Mouse (Mus musculus) heart, postnatal 0 days (tissue): ENCODE data around the gene Izumo4. TPM values are rescaled to one million over a fixed set of nuclear protein-coding genes. Genes with fewer than 3 reads are reported as not detected.

ENCODE experiments used
- ATAC-seq: fragments of 200-750 bp; cut with Nextera tagmentation; 2 replicates; pipeline ENCODE4 v1.8.0; 2017; ENCODE audit warnings: low read depth, moderate number of reproducible peaks, moderate library complexity; ENCODE audit not compliant: insufficient read depth
- DNase-seq: peaks from one replicate; pipeline ENCODE4 v3.0.0-alpha.2; 2016; ENCODE audit warnings: low spot score
- H3K27ac ChIP-seq: fragments of 300-500 bp; sonication (generic); 2 replicates; pipeline ENCODE4 v1.5.1; 2014; ENCODE audit warnings: low read depth, mild to moderate bottlenecking
- H3K27me3 ChIP-seq: fragments of 300-500 bp; sonication (generic); 2 replicates; pipeline ENCODE4 v1.6.1; 2014; ENCODE audit warnings: low read length, mixed read lengths; ENCODE audit not compliant: control insufficient read depth, insufficient read depth
- H3K36me3 ChIP-seq: fragments of 300-500 bp; sonication (generic); replicated peaks from 2 replicates; pipeline ENCODE4 v1.6.1; 2014; ENCODE audit warnings: low read length, mixed read lengths; ENCODE audit not compliant: control insufficient read depth, insufficient read depth
- H3K4me1 ChIP-seq: fragments of 300-500 bp; sonication (generic); 2 replicates; pipeline ENCODE4 v1.6.1; 2014; ENCODE audit warnings: antibody characterized with exemption; ENCODE audit not compliant: control insufficient read depth, insufficient read depth
- H3K4me2 ChIP-seq: fragments of 300-500 bp; sonication (generic); 2 replicates; pipeline ENCODE4 v1.6.1; 2014; ENCODE audit warnings: low read depth, mild to moderate bottlenecking, low read length, moderate library complexity
- H3K4me3 ChIP-seq: fragments of 300-500 bp; sonication (generic); 2 replicates; pipeline ENCODE4 v1.5.1; 2014; ENCODE audit warnings: low read depth, low read length
- H3K9ac ChIP-seq: fragments of 300-500 bp; sonication (generic); replicated peaks from 2 replicates; pipeline ENCODE4 v1.6.1; 2014; ENCODE audit warnings: low read depth, low read length, mixed read lengths
- H3K9me3 ChIP-seq: fragments of 300-500 bp; sonication (generic); replicated peaks from 2 replicates; pipeline ENCODE4 v1.6.1; 2016; ENCODE audit warnings: low read length; ENCODE audit not compliant: control insufficient read depth
- CTCF ChIP-seq: IDR thresholded peaks from 2 replicates; pipeline ENCODE4 v1.5.1; 2016; ENCODE audit warnings: antibody characterized with exemption, control low read depth, low read depth
- EP300 ChIP-seq: IDR thresholded peaks from 2 replicates; pipeline ENCODE4 v1.6.1; 2016; ENCODE audit warnings: antibody characterized with exemption, low read depth
- WGBS: fragments of 180-500 bp; shearing (Covaris S2); extraction: QIAGEN DNeasy Blood & Tissue Kit; methylation state at CpG from one replicate; pipeline ENCODE4 v1.1.7; 2014; 5-methylcytosine and 5-hydroxymethylcytosine counted together
- polyA plus RNA-seq: library from polyadenylated mRNA; unstranded; fragments of >200 nt; fragmentation: Nextera tagmentation; extraction: Ambion mirVana; gene quantifications from 2 replicates; pipeline ENCODE4 v1.2.1, GENCODE M21; 2015
- total RNA-seq: library from RNA; depleted of rRNA; stranded (reverse); fragments of >200 nt; gene quantifications from 2 replicates; pipeline ENCODE4 v1.2.3, GENCODE M21; 2014; ENCODE audit warnings: low replicate concordance; rRNA removed

Izumo4 gene
- total RNA-seq (6.6 and 6.9 TPM in 2 replicates), polyA plus RNA-seq (3.6 and 7.3 TPM in 2 replicates)

DNA sequence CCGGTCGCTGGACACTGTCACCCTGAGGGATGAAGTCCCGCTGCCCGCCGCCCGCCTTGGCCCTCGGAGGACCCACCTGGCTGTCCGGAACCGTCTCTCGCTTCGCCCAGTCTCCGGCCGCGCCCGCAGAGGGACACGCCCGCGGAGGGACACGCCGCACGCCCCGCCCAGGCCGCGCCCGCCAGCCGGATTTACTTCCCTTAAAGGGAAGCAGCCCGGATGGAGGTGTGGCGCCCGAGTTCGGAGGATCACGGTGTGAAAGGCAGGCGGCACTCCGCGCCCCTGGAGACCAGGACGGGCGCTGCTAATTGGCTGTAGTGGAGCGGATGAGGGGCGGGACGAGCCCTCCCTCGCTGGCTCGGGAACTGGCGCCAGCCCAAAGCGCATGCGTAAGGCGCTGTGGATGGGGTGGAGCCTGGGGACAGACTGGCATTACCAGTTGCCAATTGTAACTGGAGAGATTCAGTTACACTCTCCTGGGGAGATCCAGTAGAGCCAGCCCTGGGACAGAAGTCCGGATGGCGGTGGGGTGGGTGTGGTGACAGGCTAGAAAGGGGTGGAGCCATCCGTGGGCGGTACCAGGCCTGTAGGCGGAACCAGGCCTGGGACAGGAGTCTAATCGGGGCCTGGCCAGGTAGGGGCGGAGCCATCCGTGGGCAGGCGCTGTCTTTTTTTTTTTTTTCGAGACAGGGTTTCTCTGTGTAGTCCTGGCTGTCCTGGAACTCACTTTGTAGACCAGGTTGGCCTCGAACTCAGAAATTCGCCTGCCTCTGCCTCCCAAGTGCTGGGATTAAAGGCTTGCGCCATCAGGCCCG, at the start of gene Izumo4, which contains the start of gene Mob3a:
Izumo4 (plus strand) TSS at position 464 of the 815 bp plus-strand sequence.
Mob3a (minus strand) TSS at position 257 of the 815 bp plus-strand sequence.
- Histone ChIP-seq H3K9ac (peak within 1 kb of the TSS; percentile 43; the same call in 1 of the 2 replicates), H3K9me3 (no peaks in the 10 kb centered on the region), H3K27me3 (no peaks in the 10 kb centered on the region), H3K27ac (peak within 1 kb of the TSS; percentile 69), H3K4me2 (peak within 1 kb of the TSS; percentile 74), H3K36me3 (peaks cover 13% of the 10 kb centered on the region), H3K4me3 (peak within 1 kb of the TSS; percentile 56), H3K4me1 (peaks cover 12% of the 10 kb centered on the region; the same call in 1 of the 2 replicates)
- TF ChIP-seq EP300 (no peak), CTCF (no peak)
- WGBS: under 1% methylated on average over 59 of the region's 59 CpGs
- DNase-seq (peak; percentile 99), ATAC-seq (peak; percentile 95)

DNA sequence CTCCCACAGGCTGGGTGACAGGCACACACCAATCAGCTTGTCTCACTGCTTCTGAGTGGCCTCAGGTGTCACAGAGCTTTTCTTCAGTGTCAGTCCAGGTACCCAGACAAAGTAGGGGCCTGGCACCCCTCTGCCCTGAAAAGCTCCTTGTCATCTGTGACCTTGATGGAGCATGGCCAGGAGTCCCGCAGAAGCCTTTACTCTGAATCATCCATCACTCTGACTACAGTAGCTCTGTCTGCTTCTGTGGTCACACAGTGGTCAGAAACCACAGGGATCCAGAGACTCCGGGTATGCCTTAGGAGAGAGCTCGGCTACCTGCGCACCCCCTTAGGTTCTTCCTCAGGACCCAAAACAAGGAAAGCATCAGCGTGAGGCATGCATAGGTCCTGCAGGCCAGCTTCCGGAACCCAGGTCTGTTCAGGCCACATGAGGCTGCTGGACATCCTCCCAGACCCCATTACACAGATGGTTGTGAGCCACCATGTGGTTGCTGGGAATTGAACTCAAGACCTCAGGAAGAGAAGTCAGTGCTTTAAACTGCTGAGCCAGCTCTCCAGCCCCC, 48.7 kb upstream of the Izumo4 start:
- H3K36me3 ChIP-seq: peaks cover 11% of the 10 kb centered on the region

DNA sequence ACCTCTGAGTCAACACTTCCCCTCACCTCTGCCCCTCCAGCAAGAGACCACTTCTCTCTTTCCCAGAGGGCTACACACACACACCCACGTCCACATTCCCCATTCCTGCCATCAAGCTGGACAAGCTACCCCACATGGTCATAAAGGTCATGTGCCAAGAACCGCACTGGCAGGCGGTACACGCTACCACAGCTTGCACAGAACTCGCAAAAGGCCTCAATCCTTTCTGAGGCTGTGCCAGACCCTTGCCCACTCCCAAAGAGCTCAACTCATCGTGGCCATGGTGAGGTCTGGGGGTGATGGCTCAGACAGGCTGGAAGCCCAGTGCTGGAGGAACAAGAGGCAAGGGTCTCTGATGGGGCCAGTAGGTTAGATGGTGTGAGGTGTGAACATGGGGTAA, 47.1 kb upstream of the Izumo4 start:
- H3K27me3 ChIP-seq: no peaks in the 10 kb centered on the region
- ATAC-seq (no peak), DNase-seq (no peak)
- peaks cover 6% of the 10 kb centered on the region; the same call in 1 of the 2 replicates for H3K36me3 ChIP-seq
- H3K4me1 ChIP-seq: peaks cover 11% of the 10 kb centered on the region
- WGBS: 87% methylated on average over 6 of the region's 6 CpGs
- no peak overlapping the region for H3K9ac ChIP-seq
- H3K9me3 ChIP-seq: no peaks in the 10 kb centered on the region
- H3K27ac ChIP-seq: no peak overlapping the region
- TF ChIP-seq EP300 (no peak), CTCF (no peak)
- no peak overlapping the region for H3K4me3 ChIP-seq
- peak overlapping the region; percentile 87; the same call in 1 of the 2 replicates for H3K4me2 ChIP-seq

More for the DNA sequence above, 48.7 kb upstream of the Izumo4 start:
- DNase-seq (no peak), ATAC-seq (no peak)
- Histone ChIP-seq H3K4me1 (peaks cover 11% of the 10 kb centered on the region), H3K4me2 (no peak overlapping the region), H3K27me3 (no peaks in the 10 kb centered on the region), H3K27ac (no peak overlapping the region), H3K9ac (no peak overlapping the region), H3K9me3 (no peaks in the 10 kb centered on the region), H3K4me3 (no peak overlapping the region)
- no peak for TF ChIP-seq CTCF
- TF ChIP-seq EP300: no peak
- 79% methylated on average over 6 of the region's 6 CpGs for whole genome bisulfite sequencing

DNA sequence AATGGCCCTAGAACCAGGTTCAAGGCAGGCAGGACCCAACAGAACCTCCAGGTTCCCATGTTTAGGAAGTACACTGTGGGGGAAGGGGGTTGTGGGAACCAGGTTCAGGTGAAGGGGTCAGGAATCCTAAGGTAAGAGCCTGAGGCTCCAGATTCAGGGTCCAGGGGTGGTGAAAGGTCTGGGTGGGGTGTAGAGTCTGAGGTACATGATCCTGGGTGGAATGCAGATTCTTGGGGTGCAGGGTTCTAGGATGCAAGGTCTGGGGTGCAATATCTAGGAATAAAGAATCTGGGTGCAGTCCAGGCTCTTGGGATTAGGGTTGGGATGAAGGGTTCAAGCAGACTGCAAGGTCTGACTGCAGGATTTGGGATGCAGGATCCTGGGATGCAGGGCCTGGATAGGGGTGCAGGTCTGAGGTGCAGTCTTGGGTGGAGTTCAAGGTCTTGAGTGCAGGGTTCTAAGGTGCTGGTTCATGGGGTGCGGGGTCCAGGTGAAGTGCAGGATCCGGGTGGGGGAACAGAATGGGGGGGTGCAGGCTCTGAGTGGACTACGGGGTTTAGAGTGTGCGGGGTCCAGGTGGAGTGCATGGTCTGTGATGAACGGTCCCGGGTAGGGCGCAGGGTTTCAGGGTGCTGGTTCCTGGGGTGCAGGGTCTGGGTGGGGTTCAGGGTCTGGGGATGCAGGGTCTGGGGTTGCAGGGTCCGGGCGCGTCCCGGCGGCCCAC, 46.4 kb upstream of the Izumo4 start:
- DNase-seq (no peak), ATAC-seq (no peak; the same call in 1 of the 2 replicates)
- H3K9me3 ChIP-seq: no peaks in the 10 kb centered on the region
- H3K9ac ChIP-seq: peak overlapping the region; percentile 92
- H3K4me1 ChIP-seq: peaks cover 11% of the 10 kb centered on the region
- H3K4me2 ChIP-seq: peak overlapping the region; percentile 87
- H3K27ac ChIP-seq: peak overlapping the region; percentile 72
- H3K4me3 ChIP-seq: peak overlapping the region; percentile 87
- H3K27me3 ChIP-seq: no peaks in the 10 kb centered on the region
- no peak for TF ChIP-seq CTCF
- TF ChIP-seq EP300: no peak
- 7% methylated on average over 10 of the region's 12 CpGs for WGBS
- peaks cover 6% of the 10 kb centered on the region; the same call in 1 of the 2 replicates for H3K36me3 ChIP-seq

DNA sequence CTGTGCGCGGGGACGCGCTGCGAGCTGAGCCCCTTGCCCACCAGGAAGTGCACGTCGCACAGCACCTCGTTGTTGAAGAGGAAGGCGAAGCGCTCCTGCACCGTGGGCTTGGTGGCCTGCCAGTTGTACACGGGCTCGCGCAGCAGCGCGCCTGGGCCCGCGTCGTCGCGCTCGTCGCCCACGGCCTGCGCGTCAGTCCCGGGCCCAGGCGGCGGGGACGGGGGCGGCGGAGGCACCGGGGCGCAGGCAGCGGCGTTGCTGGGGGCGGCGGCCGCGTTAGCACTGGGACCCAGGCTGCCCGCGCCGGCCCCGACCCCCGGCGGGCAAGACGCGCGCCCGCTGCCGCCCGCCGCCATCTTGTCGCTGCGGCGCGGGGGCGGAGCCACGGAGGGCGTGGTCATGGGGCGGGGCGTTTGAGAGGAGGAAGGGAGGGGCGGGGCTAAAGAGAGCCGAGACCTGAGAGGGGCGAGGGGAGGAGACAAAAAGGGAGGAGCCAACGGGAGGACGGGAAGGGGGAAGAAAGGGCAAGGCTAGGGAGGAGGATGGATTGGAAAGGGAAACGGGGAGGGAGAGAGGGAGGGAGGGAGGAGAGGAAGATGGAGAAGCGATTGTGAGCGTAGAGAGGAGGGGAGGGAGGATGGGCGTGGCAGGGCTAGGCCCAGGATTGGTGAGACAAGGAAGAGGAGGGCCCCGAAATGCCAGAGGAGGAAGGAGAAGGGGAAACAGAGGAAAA, 45.7 kb upstream of the Izumo4 start:
- Histone ChIP-seq H3K27ac (peak overlapping the region; percentile 72), H3K9me3 (no peaks in the 10 kb centered on the region), H3K4me2 (peak overlapping the region; percentile 87), H3K36me3 (peaks cover 6% of the 10 kb centered on the region; the same call in 1 of the 2 replicates), H3K9ac (peak overlapping the region; percentile 92), H3K27me3 (no peaks in the 10 kb centered on the region), H3K4me1 (peaks cover 11% of the 10 kb centered on the region), H3K4me3 (peak overlapping the region; percentile 87)
- WGBS: 3% methylated on average over 52 of the region's 72 CpGs
- TF ChIP-seq EP300 (no peak), CTCF (no peak)
- ATAC-seq (peak; percentile 88), DNase-seq (peak; percentile 100)
